In genomic region chr3:138632086-138632485, GRCm38 (mm10) we compare ENCODE assay signal across 20 mouse cellular contexts.
"Had no signal": no experiment of that assay in that cellular context is flagged by ENCODE, and none has a peak within 500 bp of the region (broad histone marks: within the 10 kb centered on the region; RNA-seq: fewer than 3 reads in every experiment).

No protein-coding gene starts in this region.

- DNase-seq: lung, adult 18-20 months; lung, embryonic 14.5 days; lung, postnatal 14 days; lung, postnatal 36 days; midbrain, embryonic 14.5 days; retina, postnatal 1 day; right cerebral cortex, adult 18-20 months; right cerebral cortex, postnatal 25 days; right cerebral cortex, postnatal 4 days; spleen, adult 18-20 months; thymus, adult 18-20 months; thymus, postnatal 14 days; thymus, postnatal 36 days had no signal

- H3K4me1 ChIP-seq: midbrain, embryonic 10.5 days; midbrain, embryonic 12.5 days; neural tube, embryonic 13.5 days; neural tube, embryonic 15.5 days had no signal

- ATAC-seq: midbrain, embryonic 16.5 days had no signal

- H3K9ac ChIP-seq: lung, embryonic 14.5 days; midbrain, embryonic 12.5 days; neural tube, embryonic 13.5 days; neural tube, embryonic 15.5 days had no signal

- H3K36me3 ChIP-seq: midbrain, embryonic 10.5 days; midbrain, embryonic 12.5 days; neural tube, embryonic 13.5 days; neural tube, embryonic 15.5 days had no signal

- H3K27ac ChIP-seq: macrophage; midbrain, embryonic 10.5 days; midbrain, embryonic 12.5 days; neural tube, embryonic 13.5 days; neural tube, embryonic 15.5 days had no signal

- H3K9me3 ChIP-seq: midbrain, embryonic 10.5 days; midbrain, embryonic 12.5 days; neural tube, embryonic 13.5 days; neural tube, embryonic 15.5 days had no signal

- H3K4me3 ChIP-seq: midbrain, embryonic 10.5 days; midbrain, embryonic 12.5 days; myocyte; neural tube, embryonic 13.5 days; neural tube, embryonic 15.5 days had no signal

- H3K4me2 ChIP-seq: lung, embryonic 14.5 days; midbrain, embryonic 12.5 days; neural tube, embryonic 13.5 days; neural tube, embryonic 15.5 days had no signal

- H3K27me3 ChIP-seq: midbrain, embryonic 12.5 days; neural tube, embryonic 13.5 days; neural tube, embryonic 15.5 days had no signal
